Mouse (Mus musculus): ENCODE data around the gene Gpc2.

GRCm38 (mm10) chr5:138264207-138264578 is 15.6 kb downstream of the Gpc2 start:
- TF ChIP-seq CTCF (IDR thresholded peaks at IDR 0.05; ENCODE audit: borderline replicate concordance, control insufficient read depth, extremely low read depth, insufficient read depth, low read length, poor library complexity) (no peak), POLR2A (IDR thresholded peaks at IDR 0.05; ENCODE audit: control insufficient read depth, extremely low read depth, insufficient read depth, low read length, poor library complexity) (no peak)

All from thymus, adult 2 months (tissue).